Mouse (Mus musculus): ENCODE measurements around the gene Dhdh. TPM values are rescaled to one million over a fixed set of nuclear protein-coding genes. Genes with fewer than 3 reads are reported as not detected.

Gene Dhdh
- polyA plus RNA-seq, 1 experiment from 2014 or later = 1.8 TPM

- Histone ChIP-seq H3K9me3 (replicated peaks; ENCODE audit: low read length) (no peaks in the 10 kb centered on the region), H3K4me1 (replicated peaks; ENCODE audit: insufficient read depth, low read length) (peaks cover 2% of the 10 kb centered on the region; the same call in 1 of the 2 replicates), H3K36me3 (ENCODE audit: insufficient read depth, low read length) (no peaks in the 10 kb centered on the region), H3K27me3 (ENCODE audit: insufficient read depth, low read length) (no peaks in the 10 kb centered on the region), H3K4me2 (ENCODE audit: low read length) (no peak overlapping the region), H3K27ac (no peak overlapping the region), H3K9ac (ENCODE audit: low read depth, low read length) (no peak overlapping the region), H3K4me3 (replicated peaks; ENCODE audit: low read depth, low read length) (no peak overlapping the region)
- 5% methylated on average over 3 of the region's 3 CpGs for WGBS
- peak; percentile 90 for DNase-seq (ENCODE audit: low spot score)
- peak; percentile 88 for TF ChIP-seq CTCF (IDR thresholded peaks at IDR 0.05; ENCODE audit: low read depth)
- ATAC-seq (replicated peaks; ENCODE audit: low FRiP score, low read depth) = no peak
Observed at GRCm38 (mm10) chr7:45470869-45471268, 17.7 kb downstream of the Dhdh start.

- H3K4me3 ChIP-seq (replicated peaks; ENCODE audit: low read depth, low read length) = peak overlapping the region; percentile 78
- peaks cover 7% of the 10 kb centered on the region; the same call in 1 of the 2 replicates for H3K36me3 ChIP-seq (ENCODE audit: insufficient read depth, low read length)
- WGBS = 38% methylated on average over 7 of the region's 7 CpGs
- peak overlapping the region; percentile 90 for H3K4me2 ChIP-seq (ENCODE audit: low read length)
- no peaks in the 10 kb centered on the region for H3K9me3 ChIP-seq (replicated peaks; ENCODE audit: low read length)
- ATAC-seq (replicated peaks; ENCODE audit: low FRiP score, low read depth) (no peak), DNase-seq (ENCODE audit: low spot score) (no peak)
- peaks cover 7% of the 10 kb centered on the region; the same call in 1 of the 2 replicates for H3K4me1 ChIP-seq (replicated peaks; ENCODE audit: insufficient read depth, low read length)
- H3K27me3 ChIP-seq (ENCODE audit: insufficient read depth, low read length) = no peaks in the 10 kb centered on the region
- no peak overlapping the region for H3K27ac ChIP-seq
- no peak for TF ChIP-seq CTCF (IDR thresholded peaks at IDR 0.05; ENCODE audit: low read depth)
- no peak overlapping the region for H3K9ac ChIP-seq (ENCODE audit: low read depth, low read length)
Observed at GRCm38 (mm10) chr7:45467090-45467670, 21.4 kb downstream of the Dhdh start.

DNA sequence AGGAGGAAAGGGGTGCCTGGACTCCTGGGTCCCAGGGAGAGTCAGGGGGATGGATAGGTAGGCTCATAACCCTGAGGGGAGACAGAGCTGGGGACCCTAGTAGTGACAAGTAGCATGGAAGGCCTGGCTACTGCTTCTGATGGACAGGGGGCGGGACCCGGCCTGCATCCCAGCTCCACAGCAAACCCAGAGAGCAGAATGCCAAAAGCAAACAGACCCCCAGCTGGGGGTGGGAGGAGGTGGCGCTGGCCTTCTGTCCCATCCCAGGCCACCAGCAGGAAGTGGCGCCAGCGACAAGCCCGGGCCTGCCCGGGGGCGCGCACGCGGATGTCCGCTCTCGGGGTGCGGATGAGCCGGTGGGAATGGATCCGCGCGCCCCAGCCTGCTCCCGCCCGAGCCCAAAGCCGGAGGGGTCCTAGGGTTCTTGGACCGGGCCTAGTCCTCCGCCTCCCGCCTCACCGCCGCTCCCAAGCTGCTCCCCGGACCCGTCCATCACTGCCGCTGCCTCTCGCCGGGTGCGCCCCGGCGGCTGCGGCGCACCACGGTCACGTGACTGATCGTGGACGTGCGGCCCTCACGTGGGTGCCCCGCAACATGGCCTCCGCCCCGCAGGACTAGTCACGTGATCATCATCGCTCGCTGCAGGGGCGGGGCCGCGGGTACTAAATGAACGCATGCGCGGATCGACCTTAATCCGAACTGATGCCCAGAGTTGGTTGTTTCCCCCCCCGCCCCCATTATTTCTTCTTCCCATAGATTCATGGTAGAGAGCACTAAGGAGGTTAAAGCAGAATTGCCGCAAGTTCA, 22.1 kb downstream of the Dhdh start, which contains the start of gene Bax:
Gene Bax (minus strand): TSS at position 616 of the 807 bp plus-strand sequence.
- Histone ChIP-seq H3K4me1 (replicated peaks; ENCODE audit: insufficient read depth, low read length) (peaks cover 7% of the 10 kb centered on the region; the same call in 1 of the 2 replicates), H3K4me2 (ENCODE audit: low read length) (peak within 1 kb of the TSS; percentile 90), H3K27ac (peak within 1 kb of the TSS; percentile 75), H3K36me3 (ENCODE audit: insufficient read depth, low read length) (peaks cover 7% of the 10 kb centered on the region; the same call in 1 of the 2 replicates), H3K4me3 (replicated peaks; ENCODE audit: low read depth, low read length) (peak within 1 kb of the TSS; percentile 78), H3K27me3 (ENCODE audit: insufficient read depth, low read length) (no peaks in the 10 kb centered on the region), H3K9ac (ENCODE audit: low read depth, low read length) (peak within 1 kb of the TSS; percentile 82), H3K9me3 (replicated peaks; ENCODE audit: low read length) (no peaks in the 10 kb centered on the region)
- peak; percentile 75 for ATAC-seq (replicated peaks; ENCODE audit: low FRiP score, low read depth)
- peak; percentile 99 for DNase-seq (ENCODE audit: low spot score)
- peak; percentile 34 for TF ChIP-seq CTCF (IDR thresholded peaks at IDR 0.05; ENCODE audit: low read depth)
- under 1% methylated on average over 53 of the region's 58 CpGs for WGBS

GRCm38 (mm10) chr7:45465549-45465948, 23.1 kb downstream of the Dhdh start:
- peaks cover 7% of the 10 kb centered on the region; the same call in 1 of the 2 replicates for H3K36me3 ChIP-seq (ENCODE audit: insufficient read depth, low read length)
- DNase-seq (ENCODE audit: low spot score) (no peak), ATAC-seq (replicated peaks; ENCODE audit: low FRiP score, low read depth) (no peak)
- H3K4me2 ChIP-seq (ENCODE audit: low read length) = peak overlapping the region; percentile 90
- 0 out of 2 replicates have a peak, but pooled peaks have one; percentile 31 for TF ChIP-seq CTCF (IDR thresholded peaks at IDR 0.05; ENCODE audit: low read depth)
- H3K4me3 ChIP-seq (replicated peaks; ENCODE audit: low read depth, low read length) = peak overlapping the region; percentile 78; the same call in 1 of the 2 replicates
- WGBS = 76% methylated on average over 9 of the region's 9 CpGs
- H3K27ac ChIP-seq = no peak overlapping the region
- peak overlapping the region; percentile 82; the same call in 1 of the 2 replicates for H3K9ac ChIP-seq (ENCODE audit: low read depth, low read length)
- no peaks in the 10 kb centered on the region for H3K27me3 ChIP-seq (ENCODE audit: insufficient read depth, low read length)
- peaks cover 12% of the 10 kb centered on the region for H3K4me1 ChIP-seq (replicated peaks; ENCODE audit: insufficient read depth, low read length)
- H3K9me3 ChIP-seq (replicated peaks; ENCODE audit: low read length) = no peaks in the 10 kb centered on the region

DNA sequence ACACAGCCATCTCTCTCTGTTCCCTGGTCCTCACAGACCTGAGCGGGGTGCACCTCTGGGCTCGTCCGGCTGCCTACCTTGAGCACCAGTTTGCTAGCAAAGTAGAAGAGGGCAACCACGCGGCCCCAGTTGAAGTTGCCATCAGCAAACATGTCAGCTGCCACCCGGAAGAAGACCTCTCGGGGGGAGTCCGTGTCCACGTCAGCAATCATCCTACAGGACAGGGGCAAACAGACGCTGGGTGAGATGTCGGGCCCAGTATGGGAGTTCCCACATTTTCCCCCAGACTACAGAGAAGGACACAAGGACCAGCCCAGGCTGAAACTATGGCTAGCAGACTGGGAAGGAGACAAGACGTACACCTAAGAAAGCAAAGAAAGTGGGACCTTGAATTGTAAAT, 23.5 kb downstream of the Dhdh start:
- no peak for DNase-seq (ENCODE audit: low spot score)
- Histone ChIP-seq H3K27ac (no peak overlapping the region), H3K9ac (ENCODE audit: low read depth, low read length) (no peak overlapping the region), H3K36me3 (ENCODE audit: insufficient read depth, low read length) (peaks cover 7% of the 10 kb centered on the region; the same call in 1 of the 2 replicates), H3K27me3 (ENCODE audit: insufficient read depth, low read length) (no peaks in the 10 kb centered on the region), H3K9me3 (replicated peaks; ENCODE audit: low read length) (no peaks in the 10 kb centered on the region), H3K4me1 (replicated peaks; ENCODE audit: insufficient read depth, low read length) (peaks cover 17% of the 10 kb centered on the region), H3K4me2 (ENCODE audit: low read length) (no peak overlapping the region), H3K4me3 (replicated peaks; ENCODE audit: low read depth, low read length) (no peak overlapping the region)
- TF ChIP-seq CTCF (IDR thresholded peaks at IDR 0.05; ENCODE audit: low read depth) = no peak
- 93% methylated on average over 12 of the region's 12 CpGs for WGBS
- no peak for ATAC-seq (replicated peaks; ENCODE audit: low FRiP score, low read depth)

DNA sequence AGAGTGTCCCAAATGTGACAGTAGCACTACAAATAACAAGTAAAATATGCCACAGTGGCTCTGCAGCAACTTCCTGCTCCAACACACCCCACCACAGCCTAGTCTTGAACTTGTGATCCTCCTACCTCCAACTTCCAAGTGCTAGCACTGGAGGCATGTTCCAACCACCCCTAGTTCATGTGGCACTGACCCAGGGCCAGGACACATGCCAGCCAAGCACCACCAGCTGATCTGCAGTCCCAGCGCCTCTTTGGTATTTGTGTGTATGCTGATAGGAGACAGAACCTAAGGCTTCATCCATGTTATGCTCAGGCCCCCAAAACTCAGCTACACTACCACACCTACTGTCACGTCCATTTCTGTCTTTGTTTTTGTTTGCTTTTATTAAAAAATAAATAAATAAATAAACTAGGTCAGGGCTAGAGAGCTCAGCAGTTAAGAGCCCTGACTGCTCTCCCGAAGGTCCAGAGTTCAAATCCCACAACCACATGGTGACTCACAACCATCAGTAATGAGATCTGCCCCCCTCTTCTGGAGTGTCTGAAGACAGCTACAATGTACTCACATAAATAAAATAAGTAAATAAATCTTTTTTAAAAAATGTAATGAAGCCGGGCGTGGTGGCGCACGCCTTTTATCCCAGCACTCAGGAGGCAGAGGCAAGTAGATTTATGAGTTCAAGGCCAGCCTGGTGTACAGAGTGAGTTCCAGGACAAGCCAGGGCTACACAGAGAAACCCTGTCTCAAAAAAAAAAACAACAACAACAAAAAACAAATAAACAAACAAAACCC, 24.4 kb downstream of the Dhdh start:
- Histone ChIP-seq H3K9ac (ENCODE audit: low read depth, low read length) (no peak overlapping the region), H3K9me3 (replicated peaks; ENCODE audit: low read length) (no peaks in the 10 kb centered on the region), H3K27me3 (ENCODE audit: insufficient read depth, low read length) (no peaks in the 10 kb centered on the region), H3K4me2 (ENCODE audit: low read length) (no peak overlapping the region), H3K4me1 (replicated peaks; ENCODE audit: insufficient read depth, low read length) (peaks cover 17% of the 10 kb centered on the region), H3K36me3 (ENCODE audit: insufficient read depth, low read length) (peaks cover 7% of the 10 kb centered on the region; the same call in 1 of the 2 replicates), H3K27ac (no peak overlapping the region), H3K4me3 (replicated peaks; ENCODE audit: low read depth, low read length) (no peak overlapping the region)
- ATAC-seq (replicated peaks; ENCODE audit: low FRiP score, low read depth) (no peak), DNase-seq (ENCODE audit: low spot score) (no peak)
- 94% methylated on average over 7 of the region's 7 CpGs for WGBS
- no peak for TF ChIP-seq CTCF (IDR thresholded peaks at IDR 0.05; ENCODE audit: low read depth)

All from kidney, postnatal 0 days (tissue).